Mouse (Mus musculus): ENCODE results near the gene Sh2d2a.
"Not testable (repeated sequence)": the region's sequence is repeated elsewhere in the genome, so short reads cannot be mapped to it uniquely, and the experiment has no call there.

Gene Sh2d2a

DNA sequence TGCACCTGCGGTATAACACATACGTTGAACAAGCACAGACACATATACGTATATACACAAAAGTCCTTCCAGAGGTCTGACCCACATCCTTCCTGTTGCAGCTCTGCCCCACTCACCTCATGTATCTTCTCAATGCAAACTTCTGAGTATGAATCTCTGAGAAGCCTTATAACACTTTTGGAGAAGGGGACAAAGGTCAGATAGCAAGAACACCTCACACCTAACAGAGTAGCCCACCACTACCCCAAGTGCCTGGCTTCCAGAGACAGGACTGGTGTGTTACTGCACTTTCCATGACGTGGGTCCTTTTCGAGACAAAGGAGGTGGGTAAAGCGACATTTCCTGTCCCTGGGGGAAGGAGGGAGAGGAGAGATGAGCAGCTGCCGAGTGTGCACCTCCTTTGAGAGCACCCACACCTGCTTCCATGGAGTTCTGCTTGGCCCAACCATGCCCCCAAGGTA is at the start of gene Sh2d2a:
Gene Sh2d2a, plus strand, starts transcription at position 106 of the 461 bp plus-strand sequence.
- DNase-seq (ENCODE audit: low spot score in 2 of 2) = no peak

GRCm38 (mm10) chr3:87801681-87802080 is 44.9 kb upstream of the Sh2d2a start:
- DNase-seq (ENCODE audit: low spot score in 2 of 2) = no peak

DNA sequence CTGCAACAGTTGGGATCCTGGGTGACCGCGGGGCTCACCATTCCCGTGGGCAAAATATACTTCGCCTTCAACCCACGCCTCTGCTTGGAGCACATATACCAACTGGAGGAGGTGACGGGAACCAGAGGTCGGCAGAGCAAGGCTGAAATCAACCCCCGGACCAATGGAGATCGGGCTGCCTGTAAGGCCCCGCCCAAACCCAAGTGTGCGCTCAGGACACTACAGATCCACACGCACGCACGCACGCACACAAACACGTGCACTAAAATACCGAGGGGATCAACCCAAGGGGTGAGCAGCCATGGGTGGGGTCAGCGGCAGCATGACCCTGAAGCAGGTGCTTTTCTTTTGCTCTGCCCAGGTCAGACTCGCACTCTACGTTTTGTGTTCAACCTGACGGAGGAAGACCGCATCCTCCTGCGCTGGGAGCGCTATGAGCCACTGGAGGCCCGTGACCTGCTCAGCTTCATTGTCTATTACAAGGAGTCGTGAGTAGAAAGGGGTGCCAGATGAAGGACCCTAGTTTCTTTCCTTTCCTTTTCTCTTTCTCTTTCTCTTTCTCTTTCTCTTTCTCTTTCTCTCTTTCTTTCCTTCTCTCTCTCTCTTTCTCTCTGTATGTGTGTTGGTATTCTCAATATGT is 42.4 kb upstream of the Sh2d2a start:
- no peak for DNase-seq (ENCODE audit: low spot score in 2 of 2)

GRCm38 (mm10) chr3:87809322-87809962 is 37.1 kb upstream of the Sh2d2a start:
- DNase-seq (ENCODE audit: low spot score in 2 of 2) = no peak

DNA sequence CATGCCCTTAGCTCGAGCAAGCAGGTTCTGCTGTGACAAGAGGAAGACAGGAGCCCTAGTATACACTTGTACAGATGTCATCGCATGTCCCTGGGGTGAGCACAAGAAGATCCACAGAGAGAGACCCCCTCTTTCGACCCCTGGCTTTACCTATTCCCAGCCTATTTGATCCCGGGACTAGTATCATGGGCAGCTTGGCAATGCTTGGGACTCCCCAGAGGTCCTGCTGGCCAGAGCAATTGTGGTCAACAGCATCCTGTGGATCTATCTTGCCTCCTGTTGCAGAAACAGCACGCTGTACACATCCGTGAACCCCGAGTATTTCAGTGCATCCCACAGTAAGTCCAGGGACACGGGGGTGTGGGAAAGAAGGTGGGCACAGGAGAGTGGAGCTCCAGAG is 35.3 kb upstream of the Sh2d2a start:
- no peak for DNase-seq (ENCODE audit: low spot score in 2 of 2)

- DNase-seq (ENCODE audit: low spot score in 2 of 2) = no peak
These were observed 34.1 kb upstream of the Sh2d2a start for GRCm38 (mm10) chr3:87812413-87812812.

DNA sequence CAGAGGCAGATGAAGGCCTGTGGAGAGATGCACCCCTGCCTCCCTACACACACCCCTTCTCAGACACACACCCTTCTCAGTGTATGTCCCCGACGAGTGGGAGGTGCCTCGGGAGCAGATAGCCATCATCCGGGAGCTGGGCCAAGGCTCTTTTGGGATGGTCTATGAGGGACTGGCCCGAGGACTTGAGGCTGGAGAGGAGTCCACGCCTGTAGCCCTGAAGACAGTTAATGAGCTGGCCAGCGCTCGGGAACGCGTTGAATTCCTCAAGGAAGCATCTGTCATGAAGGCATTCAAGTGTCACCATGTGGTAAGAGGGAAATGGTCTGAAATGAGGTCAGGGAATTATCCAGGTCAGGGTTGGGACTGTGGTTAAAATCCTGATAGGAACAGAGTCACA is 33.7 kb upstream of the Sh2d2a start:
- DNase-seq (ENCODE audit: low spot score in 2 of 2) = no peak

- DNase-seq (ENCODE audit: low spot score in 2 of 2) = peak in 1 of 2 experiments; percentile 7
These were observed 30.4 kb upstream of the Sh2d2a start for GRCm38 (mm10) chr3:87816166-87816565.

- DNase-seq (ENCODE audit: low spot score in 2 of 2) = peak; percentile 37 to 75
These were observed 29.9 kb upstream of the Sh2d2a start for GRCm38 (mm10) chr3:87816646-87817093.

DNA sequence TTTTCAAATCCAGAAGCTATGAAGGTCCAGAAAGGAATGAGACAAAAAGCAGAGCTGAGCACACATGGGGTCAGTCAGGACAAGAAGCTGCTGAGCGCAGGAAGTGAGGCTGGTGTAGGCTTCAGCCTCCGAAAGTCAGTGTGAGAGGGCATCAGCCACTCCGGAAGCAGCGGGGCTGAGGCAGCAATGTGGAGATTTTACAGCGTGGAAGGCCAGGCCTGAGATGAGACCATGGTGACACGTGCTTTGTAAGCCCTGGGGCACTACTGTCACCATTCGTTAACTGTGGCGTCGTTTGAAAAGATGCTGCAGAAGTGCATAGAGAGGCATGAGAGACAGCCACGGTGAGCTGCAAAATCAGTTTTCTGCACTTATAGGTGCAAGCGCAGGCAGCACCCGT is 28.3 kb upstream of the Sh2d2a start:
- DNase-seq (ENCODE audit: low spot score in 2 of 2) = no peak

GRCm38 (mm10) chr3:87824206-87824605 is 22.3 kb upstream of the Sh2d2a start, which contains the start of gene Pear1:
Pear1 (minus strand) TSS chr3:87824306.
- DNase-seq (ENCODE audit: low spot score in 2 of 2) = not testable (repeated sequence)

DNA sequence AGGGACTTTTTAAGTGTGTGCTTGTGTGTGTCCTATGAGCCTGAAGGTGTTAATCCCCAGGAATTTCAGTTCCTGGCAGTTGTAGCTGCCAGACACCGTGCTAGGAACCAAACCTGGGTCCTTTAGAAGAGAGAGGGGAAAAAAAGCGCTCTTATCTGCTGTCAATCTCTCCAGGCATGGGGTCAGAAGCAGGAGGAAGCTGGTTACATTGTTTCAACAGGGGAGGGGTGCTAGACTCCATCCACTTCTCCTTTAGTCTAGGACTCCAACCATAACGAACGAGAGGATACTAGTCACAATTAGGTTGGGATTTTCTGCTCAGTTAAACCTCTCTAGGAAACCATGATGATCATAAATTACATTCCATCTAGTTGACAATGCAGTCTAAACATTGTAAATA is 18.1 kb upstream of the Sh2d2a start:
- DNase-seq (ENCODE audit: low spot score in 2 of 2) = no peak

GRCm38 (mm10) chr3:87829025-87829424 is 17.5 kb upstream of the Sh2d2a start:
- no peak for DNase-seq (ENCODE audit: low spot score in 2 of 2)

DNA sequence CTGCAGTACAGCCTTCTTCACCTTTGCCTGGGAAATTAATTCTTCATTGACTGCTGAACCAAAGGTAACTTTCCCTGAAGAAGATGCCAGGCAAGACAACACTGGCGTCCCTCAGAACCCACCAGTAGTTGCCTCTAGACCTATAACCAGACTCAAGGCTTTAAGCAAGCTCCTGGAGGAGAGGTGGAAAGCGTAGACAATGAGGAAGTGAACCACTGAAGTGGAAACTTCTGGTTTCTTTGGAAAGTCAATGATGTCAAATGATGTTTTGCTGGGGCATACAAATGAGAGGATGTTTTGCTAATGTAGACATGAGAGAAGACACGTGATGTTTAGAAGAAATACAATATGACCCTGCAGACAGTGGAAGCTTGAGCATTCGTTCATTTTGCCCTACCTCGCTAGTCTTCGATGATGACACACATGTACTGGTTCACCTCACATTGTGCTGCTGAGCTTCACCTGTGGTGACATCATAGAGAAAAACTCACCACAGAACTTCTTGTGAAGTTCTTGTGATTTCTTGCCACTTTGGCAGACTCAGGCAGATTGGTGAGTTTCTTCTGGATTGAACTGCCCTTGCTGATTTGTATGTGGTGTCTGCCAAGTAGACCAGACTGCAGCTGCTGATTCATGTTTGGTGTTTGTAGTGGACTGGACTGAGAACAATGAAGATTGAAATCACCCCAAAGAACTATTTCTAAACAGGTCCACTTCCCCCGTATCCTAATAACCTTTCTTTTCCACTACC is 14.3 kb upstream of the Sh2d2a start:
- no peak for DNase-seq (ENCODE audit: low spot score in 2 of 2)

DNA sequence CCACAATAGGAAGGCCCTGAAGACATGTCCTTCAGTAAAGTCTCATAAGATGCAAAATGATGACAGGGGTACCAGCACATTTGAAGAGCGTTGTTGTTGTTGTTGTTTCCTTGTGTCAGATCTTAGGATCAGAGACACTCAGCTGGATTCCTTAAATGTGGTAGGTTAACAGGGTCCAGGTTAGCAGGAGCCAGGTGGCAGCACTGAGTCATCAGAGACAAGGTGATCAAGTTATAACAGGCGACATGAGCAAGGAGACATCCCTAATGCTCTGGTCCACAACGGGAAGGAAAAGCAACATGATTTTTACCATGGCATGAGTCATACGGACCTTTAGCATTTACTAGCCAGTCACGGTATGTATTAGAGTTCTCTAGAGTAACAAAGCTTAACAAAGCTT is 13.1 kb upstream of the Sh2d2a start:
- no peak for DNase-seq (ENCODE audit: low spot score in 2 of 2)

DNA sequence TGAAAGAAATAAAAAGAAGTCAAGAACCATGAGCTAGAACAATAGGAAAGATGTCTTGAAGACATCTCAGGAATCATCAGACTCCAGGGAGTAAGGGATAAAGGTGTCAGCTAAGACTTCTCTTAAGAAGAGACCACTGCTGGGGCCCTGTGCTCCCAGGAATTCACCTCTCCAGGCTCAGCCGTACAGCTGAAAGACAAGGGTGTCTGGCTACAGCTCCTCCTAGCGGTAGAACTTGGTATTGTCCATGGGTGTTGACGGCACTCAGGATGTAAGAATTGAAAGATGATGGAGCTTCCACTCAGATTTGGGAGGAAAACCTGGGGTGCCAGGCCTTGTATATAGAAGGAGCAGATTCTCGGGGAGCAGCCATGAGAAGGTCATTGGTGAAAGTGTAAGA is 7.9 kb upstream of the Sh2d2a start:
- peak; percentile 38 to 65 for DNase-seq (ENCODE audit: low spot score in 2 of 2)

DNA sequence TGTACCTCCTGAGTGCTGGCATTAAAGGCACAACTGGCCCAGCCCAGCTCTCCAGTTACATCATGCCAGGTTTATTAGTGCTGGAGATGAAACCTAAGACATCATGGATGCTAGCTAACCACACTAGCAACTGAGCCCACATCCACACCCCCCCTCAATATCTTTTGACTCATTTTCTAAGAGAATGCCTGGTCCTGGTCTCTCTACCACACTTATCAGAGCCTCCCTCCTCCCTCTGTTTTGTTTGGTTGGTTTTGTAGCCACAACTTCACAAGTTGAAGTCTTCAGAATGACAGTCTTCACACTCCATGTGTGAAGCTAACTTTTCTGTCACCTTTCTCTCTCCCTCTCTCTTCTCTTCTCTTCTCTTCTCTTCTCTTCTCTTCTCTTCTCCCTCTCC is 5.7 kb upstream of the Sh2d2a start:
- no peak for DNase-seq (ENCODE audit: low spot score in 2 of 2)

GRCm38 (mm10) chr3:87844981-87845380 is 1.6 kb upstream of the Sh2d2a start:
- DNase-seq (ENCODE audit: low spot score in 2 of 2) = no peak

- no peak for DNase-seq (ENCODE audit: low spot score in 2 of 2)
These were observed 369 bp upstream of the Sh2d2a start for GRCm38 (mm10) chr3:87846186-87846585.

GRCm38 (mm10) chr3:87847680-87848079 is 1.1 kb downstream of the Sh2d2a start:
- no peak for DNase-seq (ENCODE audit: low spot score in 2 of 2)

GRCm38 (mm10) chr3:87849117-87849516 is 2.6 kb downstream of the Sh2d2a start:
- no peak for DNase-seq (ENCODE audit: low spot score in 2 of 2)

- peak; percentile 21 to 29 for DNase-seq (ENCODE audit: low spot score in 2 of 2)
These were observed 8.4 kb downstream of the Sh2d2a start for GRCm38 (mm10) chr3:87854795-87855568.
